Mouse (Mus musculus) heart, embryonic 10.5 days (tissue): ENCODE data around the gene Dbn1. TPM values are rescaled to one million over a fixed set of nuclear protein-coding genes. Genes with fewer than 3 reads are reported as not detected.

Source experiments
- DNase-seq: peaks from one replicate; pipeline ENCODE4 v3.0.0-alpha.2; 2017; ENCODE audit warnings: low spot score
- H3K27ac ChIP-seq: fragments of 300-500 bp; sonication (generic); 2 replicates; pipeline ENCODE4 v1.5.1; 2016; ENCODE audit warnings: mild to moderate bottlenecking
- H3K27me3 ChIP-seq: fragments of 300-500 bp; sonication (generic); 2 replicates; pipeline ENCODE4 v1.6.1; 2016; ENCODE audit warnings: mild to moderate bottlenecking; ENCODE audit not compliant: poor library complexity, insufficient read depth, severe bottlenecking
- H3K36me3 ChIP-seq: fragments of 300-500 bp; sonication (generic); 2 replicates; pipeline ENCODE4 v1.6.1; 2016; ENCODE audit warnings: mild to moderate bottlenecking, moderate library complexity
- H3K4me1 ChIP-seq: fragments of 300-500 bp; sonication (generic); 2 replicates; pipeline ENCODE4 v1.6.1; 2016; ENCODE audit warnings: mild to moderate bottlenecking
- H3K4me3 ChIP-seq: fragments of 300-500 bp; sonication (generic); 2 replicates; pipeline ENCODE4 v1.5.1; 2016; ENCODE audit warnings: mild to moderate bottlenecking, moderate library complexity
- H3K9me3 ChIP-seq: fragments of 300-500 bp; sonication (generic); 2 replicates; pipeline ENCODE4 v1.6.1; 2016; ENCODE audit warnings: mild to moderate bottlenecking, moderate library complexity
- WGBS: fragments of 180-500 bp; shearing (Covaris S2); methylation state at CpG from one replicate; pipeline ENCODE4 v1.1.7; 2016; 5-methylcytosine and 5-hydroxymethylcytosine counted together
- polyA plus RNA-seq: library from polyadenylated mRNA; unstranded; fragments of >200 nt; fragmentation: Nextera tagmentation; extraction: Ambion mirVana; gene quantifications from 2 replicates; pipeline ENCODE4 v1.2.1, GENCODE M21; 2016

Dbn1 gene
- polyA plus RNA-seq, 1 experiment from 2014 or later: 166 TPM

GRCm38 (mm10) chr13:55483071-55483470, 4.8 kb downstream of the Dbn1 start:
- Histone ChIP-seq H3K27ac (no peak overlapping the region), H3K36me3 (peaks cover 48% of the 10 kb centered on the region), H3K27me3 (peaks cover 66% of the 10 kb centered on the region), H3K4me1 (peaks cover 57% of the 10 kb centered on the region), H3K4me3 (no peak overlapping the region), H3K9me3 (no peaks in the 10 kb centered on the region)
- no peak for DNase-seq
- 41% methylated on average over 9 of the region's 9 CpGs for WGBS

DNA sequence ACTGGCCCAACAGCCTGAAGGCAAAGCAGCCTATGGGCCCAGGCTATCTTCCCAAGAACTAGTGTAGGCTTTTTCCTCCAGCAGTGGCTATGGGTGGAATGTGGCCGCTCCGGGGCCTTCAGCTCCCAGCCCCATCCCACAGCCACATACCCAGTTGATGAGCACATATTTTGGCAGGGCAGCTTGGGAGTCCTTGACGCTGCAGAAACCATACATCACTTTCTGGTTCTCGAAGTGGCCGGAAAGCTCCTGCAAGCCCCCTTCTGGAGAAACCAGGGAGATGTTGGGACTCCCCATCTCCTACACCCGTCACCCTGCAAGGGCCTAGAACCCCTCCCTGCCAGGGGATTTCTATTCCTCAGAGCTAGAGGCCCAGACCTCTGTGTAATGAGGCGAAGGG, 5.4 kb downstream of the Dbn1 start:
- WGBS: 78% methylated on average over 7 of the region's 7 CpGs
- H3K27me3 ChIP-seq: peaks cover 63% of the 10 kb centered on the region
- H3K4me1 ChIP-seq: peaks cover 52% of the 10 kb centered on the region
- no peak overlapping the region for H3K4me3 ChIP-seq
- H3K9me3 ChIP-seq: no peaks in the 10 kb centered on the region
- H3K27ac ChIP-seq: no peak overlapping the region
- no peak for DNase-seq
- peaks cover 52% of the 10 kb centered on the region for H3K36me3 ChIP-seq

DNA sequence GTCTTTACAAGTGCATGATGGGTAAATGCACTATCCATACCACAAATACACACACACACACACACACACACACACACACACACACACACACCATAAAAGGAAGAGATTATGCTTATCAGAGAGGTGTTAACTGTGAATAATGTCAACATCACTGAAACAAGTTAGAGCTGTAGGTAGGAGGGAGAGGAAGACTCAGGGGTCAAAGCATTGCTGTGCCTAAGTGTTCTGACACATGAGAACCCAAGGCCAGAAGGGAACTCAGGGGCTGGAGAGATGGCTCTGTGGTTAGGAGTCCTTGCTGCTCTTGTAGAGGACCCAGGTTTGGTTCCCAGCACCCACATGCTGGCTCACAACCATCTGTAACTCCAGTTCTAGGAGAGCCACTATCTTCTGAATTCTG, 8.0 kb downstream of the Dbn1 start:
- H3K27ac ChIP-seq: no peak overlapping the region
- DNase-seq: no peak
- H3K36me3 ChIP-seq: peaks cover 78% of the 10 kb centered on the region
- no peaks in the 10 kb centered on the region for H3K9me3 ChIP-seq
- H3K27me3 ChIP-seq: peaks cover 61% of the 10 kb centered on the region
- peaks cover 27% of the 10 kb centered on the region for H3K4me1 ChIP-seq
- no peak overlapping the region for H3K4me3 ChIP-seq

DNA sequence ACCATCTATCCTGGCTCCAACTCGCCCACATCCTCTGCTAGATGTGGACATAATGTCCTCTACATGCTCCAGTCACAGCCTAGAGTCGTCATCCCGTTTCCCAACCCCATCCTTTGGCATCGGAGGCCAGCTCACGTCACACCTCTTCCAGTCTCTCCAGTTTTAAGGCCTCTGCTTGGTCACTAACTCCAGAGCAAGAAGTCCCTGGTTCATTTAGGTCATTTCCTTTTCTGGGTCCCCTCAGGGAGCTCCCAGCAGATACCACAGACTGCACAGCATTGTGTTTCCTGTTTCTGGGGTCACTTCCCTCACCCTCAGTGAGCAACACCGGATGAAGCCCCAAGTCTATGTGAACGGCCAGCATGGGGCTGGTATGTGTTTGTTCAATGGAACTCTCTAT, 8.9 kb downstream of the Dbn1 start:
- no peak overlapping the region for H3K4me3 ChIP-seq
- peaks cover 87% of the 10 kb centered on the region for H3K36me3 ChIP-seq
- H3K27ac ChIP-seq: no peak overlapping the region
- WGBS: 54% methylated on average over 7 of the region's 7 CpGs
- peaks cover 62% of the 10 kb centered on the region for H3K27me3 ChIP-seq
- no peaks in the 10 kb centered on the region for H3K9me3 ChIP-seq
- peaks cover 23% of the 10 kb centered on the region for H3K4me1 ChIP-seq
- DNase-seq: no peak

DNA sequence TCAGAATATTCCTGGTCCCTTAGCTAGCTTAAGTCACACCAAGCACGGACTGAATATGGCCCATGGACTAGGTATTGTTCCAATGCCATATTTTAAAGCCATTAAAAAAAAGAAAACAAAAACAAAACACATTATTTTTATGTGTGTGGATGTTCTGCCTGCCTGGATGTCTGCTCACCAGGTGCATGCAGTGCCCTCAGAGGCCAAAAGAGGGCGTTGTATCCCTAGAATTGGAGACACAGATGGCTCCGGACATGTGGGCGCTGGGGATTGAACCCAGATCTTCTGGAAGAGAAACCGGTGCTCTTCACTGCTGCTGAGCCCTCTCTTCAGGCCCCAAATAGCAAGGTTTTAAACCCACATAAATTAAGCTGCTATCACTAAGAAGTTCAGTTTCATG, 9.9 kb downstream of the Dbn1 start:
- Histone ChIP-seq H3K4me3 (no peak overlapping the region), H3K9me3 (no peaks in the 10 kb centered on the region), H3K4me1 (peaks cover 15% of the 10 kb centered on the region; the same call in 1 of the 2 replicates), H3K27me3 (peaks cover 62% of the 10 kb centered on the region), H3K27ac (no peak overlapping the region), H3K36me3 (peaks cover 86% of the 10 kb centered on the region)
- 44% methylated on average over 5 of the region's 5 CpGs for WGBS
- DNase-seq: no peak

- no peak overlapping the region for H3K27ac ChIP-seq
- peaks cover 18% of the 10 kb centered on the region for H3K4me1 ChIP-seq
- no peak overlapping the region for H3K4me3 ChIP-seq
- peaks cover 57% of the 10 kb centered on the region for H3K27me3 ChIP-seq
- 61% methylated on average over 16 of the region's 16 CpGs for WGBS
- H3K36me3 ChIP-seq: peaks cover 81% of the 10 kb centered on the region
- no peak for DNase-seq
- H3K9me3 ChIP-seq: no peaks in the 10 kb centered on the region
Observed at GRCm38 (mm10) chr13:55477492-55477891, 10.4 kb downstream of the Dbn1 start.

- Histone ChIP-seq H3K4me1 (peaks cover 27% of the 10 kb centered on the region), H3K9me3 (no peaks in the 10 kb centered on the region), H3K27me3 (peaks cover 45% of the 10 kb centered on the region), H3K27ac (no peak overlapping the region), H3K4me3 (no peak overlapping the region), H3K36me3 (peaks cover 69% of the 10 kb centered on the region)
- DNase-seq: no peak
- WGBS: 88% methylated on average over 8 of the region's 8 CpGs
Observed at GRCm38 (mm10) chr13:55476256-55476655, 11.7 kb downstream of the Dbn1 start.

- 83% methylated on average over 5 of the region's 5 CpGs for WGBS
- peaks cover 32% of the 10 kb centered on the region for H3K4me1 ChIP-seq
- H3K9me3 ChIP-seq: no peaks in the 10 kb centered on the region
- H3K27ac ChIP-seq: no peak overlapping the region
- H3K27me3 ChIP-seq: peaks cover 46% of the 10 kb centered on the region
- peaks cover 64% of the 10 kb centered on the region for H3K36me3 ChIP-seq
- no peak for DNase-seq
- H3K4me3 ChIP-seq: no peak overlapping the region
Observed at GRCm38 (mm10) chr13:55475750-55476149, 12.2 kb downstream of the Dbn1 start.

DNA sequence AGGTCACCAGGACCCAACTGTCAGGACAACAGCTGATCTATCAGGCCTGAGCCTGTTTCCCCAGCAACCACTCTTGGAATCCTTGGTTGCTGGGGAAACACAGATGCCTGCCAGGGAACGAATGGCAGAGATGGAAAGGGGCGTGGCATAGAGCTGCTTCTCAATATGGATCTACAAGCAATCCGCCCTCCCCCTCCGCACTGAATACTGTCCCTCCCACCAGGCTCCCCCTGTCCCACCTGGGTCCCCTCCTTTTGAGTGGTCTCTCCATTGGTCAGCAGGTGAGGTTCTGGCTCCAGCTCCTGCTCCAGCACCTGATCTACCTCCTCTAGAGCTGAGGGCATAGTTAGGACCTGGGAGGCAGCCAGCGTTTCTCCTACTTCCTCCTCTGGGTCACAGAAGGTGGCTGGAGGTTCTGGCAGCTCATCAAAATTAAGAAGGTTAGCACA, 13.3 kb downstream of the Dbn1 start:
- 67% methylated on average over 5 of the region's 5 CpGs for WGBS
- H3K36me3 ChIP-seq: peaks cover 53% of the 10 kb centered on the region
- DNase-seq: no peak
- H3K4me3 ChIP-seq: no peak overlapping the region
- peaks cover 32% of the 10 kb centered on the region for H3K4me1 ChIP-seq
- H3K27me3 ChIP-seq: peaks cover 57% of the 10 kb centered on the region
- H3K27ac ChIP-seq: no peak overlapping the region
- no peaks in the 10 kb centered on the region for H3K9me3 ChIP-seq

DNA sequence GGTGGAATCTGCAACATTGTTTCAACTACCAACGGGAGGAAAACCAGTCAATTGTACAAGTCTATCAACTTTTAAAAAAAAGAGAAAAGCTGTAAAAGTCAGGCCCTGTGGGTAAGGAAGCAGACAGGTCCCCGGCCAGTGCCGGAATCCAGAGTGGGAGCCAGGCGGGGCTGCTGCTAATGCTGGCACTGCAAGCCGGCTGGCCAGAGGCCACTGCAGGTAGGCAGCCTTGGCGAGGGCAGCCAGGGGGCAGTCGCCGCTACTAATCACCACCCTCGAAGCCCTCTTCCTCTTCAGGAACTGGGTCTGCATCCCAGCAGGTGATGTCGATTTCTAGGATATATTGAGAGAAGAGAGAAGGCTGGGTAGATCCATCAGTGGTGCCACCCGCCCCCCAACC, 13.9 kb downstream of the Dbn1 start:
- Histone ChIP-seq H3K9me3 (no peaks in the 10 kb centered on the region), H3K4me1 (peaks cover 32% of the 10 kb centered on the region), H3K27ac (no peak overlapping the region), H3K4me3 (no peak overlapping the region), H3K36me3 (peaks cover 46% of the 10 kb centered on the region), H3K27me3 (peaks cover 64% of the 10 kb centered on the region)
- no peak for DNase-seq
- 78% methylated on average over 11 of the region's 11 CpGs for WGBS

GRCm38 (mm10) chr13:55473076-55473831, 14.7 kb downstream of the Dbn1 start:
- DNase-seq: no peak
- Histone ChIP-seq H3K4me3 (peak overlapping the region; percentile 65), H3K36me3 (peaks cover 42% of the 10 kb centered on the region), H3K4me1 (peaks cover 29% of the 10 kb centered on the region), H3K27ac (peak overlapping the region; percentile 75), H3K9me3 (no peaks in the 10 kb centered on the region), H3K27me3 (peaks cover 71% of the 10 kb centered on the region)
- 21% methylated on average over 18 of the region's 18 CpGs for WGBS

DNA sequence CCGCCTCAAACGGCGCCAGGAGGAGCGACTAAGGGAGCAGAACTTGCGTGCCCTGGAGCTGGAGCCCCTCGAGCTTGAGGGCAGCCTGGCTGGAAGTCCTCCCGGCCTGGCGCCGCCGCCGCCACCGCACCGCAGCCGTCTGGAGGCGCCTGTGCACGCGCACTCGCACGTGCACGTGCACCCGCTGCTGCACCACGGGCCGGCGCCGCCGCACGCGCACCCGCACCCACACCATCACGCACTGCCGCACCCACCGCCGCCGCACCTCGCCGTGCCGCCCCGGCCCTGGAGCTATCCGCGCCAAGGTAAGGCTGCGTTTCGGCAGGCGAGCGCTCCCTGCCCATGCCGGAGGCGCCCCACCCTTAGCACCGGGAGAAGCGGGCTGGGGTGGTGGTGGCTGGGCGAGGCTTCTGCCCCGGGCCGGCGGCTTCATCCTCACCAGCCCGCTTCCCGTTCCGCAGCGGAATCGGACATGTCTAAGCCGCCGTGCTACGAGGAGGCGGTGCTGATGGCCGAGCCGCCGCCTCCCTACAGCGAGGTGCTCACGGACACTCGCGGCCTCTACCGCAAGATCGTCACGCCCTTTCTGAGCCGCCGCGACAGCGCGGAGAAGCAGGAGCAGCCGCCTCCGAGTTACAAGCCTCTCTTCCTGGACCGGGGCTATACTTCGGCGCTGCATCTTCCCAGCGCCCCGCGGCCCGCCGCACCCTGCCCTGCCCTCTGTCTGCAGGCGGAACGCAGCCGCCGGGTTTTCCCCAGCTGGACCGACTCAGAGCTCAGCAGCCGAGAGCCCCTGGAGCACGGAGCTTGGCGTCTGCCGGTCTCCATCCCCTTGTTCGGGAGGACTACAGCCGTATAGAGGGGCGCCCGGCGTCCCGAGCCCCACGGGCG, 15.5 kb downstream of the Dbn1 start:
- H3K27me3 ChIP-seq: peaks cover 77% of the 10 kb centered on the region
- peak overlapping the region; percentile 65 for H3K4me3 ChIP-seq
- peaks cover 29% of the 10 kb centered on the region for H3K4me1 ChIP-seq
- peak overlapping the region; percentile 75 for H3K27ac ChIP-seq
- no peak for DNase-seq
- H3K9me3 ChIP-seq: no peaks in the 10 kb centered on the region
- H3K36me3 ChIP-seq: peaks cover 37% of the 10 kb centered on the region
- under 1% methylated on average over 102 of the region's 103 CpGs for WGBS

DNA sequence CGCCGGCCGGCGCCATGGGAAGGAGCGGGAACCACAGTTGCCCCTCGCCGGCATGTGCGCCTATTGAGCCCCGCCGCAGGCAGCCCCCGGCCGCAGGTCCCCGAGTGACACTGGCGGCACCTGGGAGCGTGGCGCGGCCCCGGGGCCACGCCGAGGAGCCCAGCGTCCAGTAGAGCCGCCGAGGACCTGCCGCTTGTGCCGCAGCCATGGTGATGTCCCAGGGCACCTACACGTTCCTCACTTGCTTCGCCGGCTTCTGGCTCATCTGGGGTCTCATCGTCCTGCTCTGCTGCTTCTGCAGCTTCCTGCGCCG, 16.1 kb downstream of the Dbn1 start:
- DNase-seq: no peak
- H3K36me3 ChIP-seq: peaks cover 31% of the 10 kb centered on the region
- H3K4me1 ChIP-seq: peaks cover 29% of the 10 kb centered on the region
- peak overlapping the region; percentile 65 for H3K4me3 ChIP-seq
- H3K27me3 ChIP-seq: peaks cover 79% of the 10 kb centered on the region
- peak overlapping the region; percentile 75 for H3K27ac ChIP-seq
- no peaks in the 10 kb centered on the region for H3K9me3 ChIP-seq
- under 1% methylated on average over 31 of the region's 31 CpGs for WGBS
